Mouse (Mus musculus) midbrain, embryonic 16.5 days (tissue): ENCODE measurements at regions not wholly inside any gene's neighbourhood (a gene's known extent, or its start where the extent isn't known, plus 50 kb on each side); places are given as distances from the start of the nearest gene placed in this dataset.

ENCODE experiments used
- ATAC-seq: fragments of 200-750 bp; cut with Nextera tagmentation; 2 replicates; pipeline ENCODE4 v1.8.0; 2017; ENCODE audit warnings: moderate TSS enrichment
- H3K27ac ChIP-seq: fragments of 300-500 bp; sonication (generic); 2 replicates; pipeline ENCODE4 v1.5.1; 2014; ENCODE audit warnings: mild to moderate bottlenecking, low read length, mixed read lengths
- H3K27me3 ChIP-seq: fragments of 300-500 bp; sonication (generic); 2 replicates; pipeline ENCODE4 v1.6.1; 2014; ENCODE audit warnings: low read depth, low read length, mixed read lengths; ENCODE audit not compliant: control insufficient read depth, insufficient read depth
- H3K36me3 ChIP-seq: fragments of 300-500 bp; sonication (generic); 2 replicates; pipeline ENCODE4 v1.6.1; 2014; ENCODE audit warnings: mild to moderate bottlenecking, low read length, moderate library complexity, mixed read lengths; ENCODE audit not compliant: control insufficient read depth, insufficient read depth
- H3K4me1 ChIP-seq: fragments of 300-500 bp; sonication (generic); 2 replicates; pipeline ENCODE4 v1.6.1; 2014; ENCODE audit warnings: mild to moderate bottlenecking, low read length, mixed read lengths; ENCODE audit not compliant: control insufficient read depth, insufficient read depth
- H3K4me2 ChIP-seq: fragments of 300-500 bp; sonication (generic); 2 replicates; pipeline ENCODE4 v1.6.1; 2014; ENCODE audit warnings: mild to moderate bottlenecking, low read length, mixed read lengths
- H3K4me3 ChIP-seq: fragments of 300-500 bp; sonication (generic); 2 replicates; pipeline ENCODE4 v1.5.1; 2014; ENCODE audit warnings: low read depth, mild to moderate bottlenecking, low read length, moderate library complexity, mixed read lengths
- H3K9ac ChIP-seq: fragments of 300-500 bp; sonication (generic); 2 replicates; pipeline ENCODE4 v1.6.1; 2014; ENCODE audit warnings: low read depth, low read length, mixed read lengths
- H3K9me3 ChIP-seq: fragments of 300-500 bp; sonication (generic); replicated peaks from 2 replicates; pipeline ENCODE4 v1.6.1; 2014; ENCODE audit warnings: mild to moderate bottlenecking, low read length, mixed read lengths; ENCODE audit not compliant: control insufficient read depth, poor library complexity, severe bottlenecking
- WGBS: fragments of 180-500 bp; shearing (Covaris S2); extraction: QIAGEN DNeasy Blood & Tissue Kit; methylation state at CpG from one replicate; pipeline ENCODE4 v1.1.7; 2014; 5-methylcytosine and 5-hydroxymethylcytosine counted together

GRCm38 (mm10) chr6:36058206-36058605 is 329.7 kb upstream of the Chrm2 start:
- Histone ChIP-seq H3K27me3 (no peaks in the 10 kb centered on the region), H3K4me3 (no peak overlapping the region), H3K9me3 (no peaks in the 10 kb centered on the region), H3K9ac (no peak overlapping the region), H3K27ac (no peak overlapping the region), H3K4me1 (no peaks in the 10 kb centered on the region), H3K36me3 (no peaks in the 10 kb centered on the region), H3K4me2 (no peak overlapping the region)
- ATAC-seq: no peak

- Histone ChIP-seq H3K4me2 (no peak overlapping the region), H3K4me3 (no peak overlapping the region), H3K9me3 (no peaks in the 10 kb centered on the region), H3K9ac (no peak overlapping the region), H3K36me3 (no peaks in the 10 kb centered on the region), H3K4me1 (no peaks in the 10 kb centered on the region), H3K27ac (no peak overlapping the region), H3K27me3 (no peaks in the 10 kb centered on the region)
- WGBS: 65% methylated on average over 1 of the region's 1 CpGs
- no peak for ATAC-seq
Measured at GRCm38 (mm10) chr6:36060411-36060810, 327.5 kb upstream of the Chrm2 start.

GRCm38 (mm10) chr6:36064919-36065318 is 323.0 kb upstream of the Chrm2 start:
- H3K4me1 ChIP-seq: no peaks in the 10 kb centered on the region
- no peaks in the 10 kb centered on the region for H3K27me3 ChIP-seq
- no peaks in the 10 kb centered on the region for H3K36me3 ChIP-seq
- no peaks in the 10 kb centered on the region for H3K9me3 ChIP-seq
- no peak overlapping the region for H3K4me2 ChIP-seq
- no peak overlapping the region for H3K27ac ChIP-seq
- ATAC-seq: no peak
- 90% methylated on average over 1 of the region's 1 CpGs for WGBS
- no peak overlapping the region for H3K4me3 ChIP-seq
- H3K9ac ChIP-seq: no peak overlapping the region

- Histone ChIP-seq H3K27me3 (no peaks in the 10 kb centered on the region), H3K4me1 (no peaks in the 10 kb centered on the region), H3K36me3 (no peaks in the 10 kb centered on the region), H3K4me2 (no peak overlapping the region), H3K4me3 (no peak overlapping the region), H3K9ac (no peak overlapping the region), H3K27ac (no peak overlapping the region), H3K9me3 (no peaks in the 10 kb centered on the region)
- 86% methylated on average over 2 of the region's 2 CpGs for WGBS
- ATAC-seq: no peak
Measured at GRCm38 (mm10) chr6:36068690-36069089, 319.2 kb upstream of the Chrm2 start.

GRCm38 (mm10) chr6:36079559-36079958 is 308.3 kb upstream of the Chrm2 start:
- WGBS: 60% methylated on average over 5 of the region's 5 CpGs
- H3K4me3 ChIP-seq: no peak overlapping the region

GRCm38 (mm10) chr6:36093584-36093983 is 294.3 kb upstream of the Chrm2 start:
- Histone ChIP-seq H3K36me3 (no peaks in the 10 kb centered on the region), H3K9ac (no peak overlapping the region), H3K4me2 (no peak overlapping the region), H3K9me3 (no peaks in the 10 kb centered on the region), H3K27ac (no peak overlapping the region), H3K27me3 (no peaks in the 10 kb centered on the region), H3K4me3 (no peak overlapping the region), H3K4me1 (no peaks in the 10 kb centered on the region)
- 93% methylated on average over 2 of the region's 2 CpGs for WGBS
- no peak for ATAC-seq

More at GRCm38 (mm10) chr6:36079559-36079958, 308.3 kb upstream of the Chrm2 start:
- no peaks in the 10 kb centered on the region for H3K36me3 ChIP-seq
- H3K27me3 ChIP-seq: no peaks in the 10 kb centered on the region
- no peak overlapping the region for H3K9ac ChIP-seq
- H3K27ac ChIP-seq: no peak overlapping the region
- no peaks in the 10 kb centered on the region for H3K9me3 ChIP-seq
- ATAC-seq: no peak
- no peak overlapping the region for H3K4me2 ChIP-seq
- H3K4me1 ChIP-seq: no peaks in the 10 kb centered on the region

GRCm38 (mm10) chr6:36094075-36094474 is 293.8 kb upstream of the Chrm2 start:
- H3K36me3 ChIP-seq: no peaks in the 10 kb centered on the region
- H3K27ac ChIP-seq: no peak overlapping the region
- H3K4me3 ChIP-seq: no peak overlapping the region
- no peak for ATAC-seq
- no peaks in the 10 kb centered on the region for H3K27me3 ChIP-seq
- H3K4me2 ChIP-seq: no peak overlapping the region
- no peaks in the 10 kb centered on the region for H3K9me3 ChIP-seq
- no peak overlapping the region for H3K9ac ChIP-seq
- WGBS: 100% methylated on average over 1 of the region's 1 CpGs
- H3K4me1 ChIP-seq: no peaks in the 10 kb centered on the region

GRCm38 (mm10) chr6:36097391-36097790 is 290.5 kb upstream of the Chrm2 start:
- 69% methylated on average over 2 of the region's 2 CpGs for WGBS

GRCm38 (mm10) chr6:36098179-36098578 is 289.7 kb upstream of the Chrm2 start:
- Histone ChIP-seq H3K4me3 (no peak overlapping the region), H3K27ac (no peak overlapping the region), H3K4me1 (no peaks in the 10 kb centered on the region), H3K9me3 (no peaks in the 10 kb centered on the region), H3K27me3 (no peaks in the 10 kb centered on the region), H3K9ac (no peak overlapping the region), H3K4me2 (no peak overlapping the region), H3K36me3 (no peaks in the 10 kb centered on the region)
- 31% methylated on average over 4 of the region's 4 CpGs for WGBS
- no peak for ATAC-seq

More at GRCm38 (mm10) chr6:36097391-36097790, 290.5 kb upstream of the Chrm2 start:
- H3K4me1 ChIP-seq: no peaks in the 10 kb centered on the region
- no peaks in the 10 kb centered on the region for H3K36me3 ChIP-seq
- H3K9me3 ChIP-seq: no peaks in the 10 kb centered on the region
- H3K9ac ChIP-seq: no peak overlapping the region
- H3K27me3 ChIP-seq: no peaks in the 10 kb centered on the region
- no peak overlapping the region for H3K27ac ChIP-seq
- ATAC-seq: no peak
- no peak overlapping the region for H3K4me3 ChIP-seq
- no peak overlapping the region for H3K4me2 ChIP-seq

- Histone ChIP-seq H3K27ac (no peak overlapping the region), H3K4me1 (no peaks in the 10 kb centered on the region; the same call in 1 of the 2 replicates), H3K4me2 (no peak overlapping the region), H3K4me3 (no peak overlapping the region), H3K27me3 (no peaks in the 10 kb centered on the region), H3K36me3 (no peaks in the 10 kb centered on the region), H3K9me3 (no peaks in the 10 kb centered on the region), H3K9ac (no peak overlapping the region)
- 62% methylated on average over 1 of the region's 1 CpGs for WGBS
- no peak for ATAC-seq
Measured at GRCm38 (mm10) chr6:36108830-36109229, 279.1 kb upstream of the Chrm2 start.
